Comparison of ENCODE assay signal across 15 mouse cellular contexts in the genomic region with DNA sequence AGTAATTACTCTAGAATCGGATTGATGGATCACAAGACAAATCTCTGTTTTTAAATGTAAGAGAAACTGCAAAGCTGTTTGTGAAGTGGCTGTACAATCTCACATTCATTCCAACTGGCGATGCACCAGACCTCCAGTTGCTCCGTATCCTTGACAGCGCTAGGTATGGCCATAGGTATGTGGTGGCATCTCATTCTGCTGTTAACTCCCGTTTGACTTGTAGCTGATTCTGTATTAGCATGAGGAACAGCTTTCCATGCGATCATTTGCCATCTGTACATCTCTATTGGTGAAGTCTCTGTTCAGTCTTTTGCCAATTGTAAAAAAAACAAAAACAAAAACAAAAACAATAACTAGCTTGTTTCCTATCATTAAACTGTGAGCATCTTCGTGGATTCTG.
"Had no signal": no experiment of that assay in that cellular context is flagged by ENCODE, and none has a peak within 500 bp of the region (broad histone marks: within the 10 kb centered on the region; RNA-seq: fewer than 3 reads in every experiment).

No protein-coding gene starts in this region.

- ATAC-seq: liver, postnatal 0 days had no signal

- H3K9ac ChIP-seq: limb, embryonic 12.5 days; liver, embryonic 13.5 days; liver, postnatal 0 days; lung, embryonic 15.5 days had no signal

- H3K27me3 ChIP-seq: limb, embryonic 12.5 days; lung, embryonic 15.5 days had no signal

- DNase-seq: kidney, adult 9 months; kidney, postnatal 4 days; liver; liver, embryonic 13.5 days; liver, postnatal 0 days; lung, postnatal 14 days; thymus, adult 18-20 months; thymus, postnatal 14 days had no signal

- H3K4me2 ChIP-seq: limb, embryonic 12.5 days; liver, embryonic 13.5 days; lung, embryonic 15.5 days; midbrain, embryonic 11.5 days had no signal

- H3K9me3 ChIP-seq: limb, embryonic 12.5 days; liver, embryonic 13.5 days; lung, embryonic 15.5 days; megakaryocyte, embryonic 14.5 days had no signal

- H3K27ac ChIP-seq: kidney, postnatal 0 days; limb, embryonic 12.5 days; liver, embryonic 13.5 days; lung, embryonic 15.5 days; macrophage; stomach, postnatal 0 days had no signal

- H3K4me1 ChIP-seq: liver, embryonic 13.5 days; megakaryocyte, embryonic 14.5 days had no signal

- H3K36me3 ChIP-seq: limb, embryonic 12.5 days; liver, embryonic 13.5 days; lung, embryonic 15.5 days had no signal

- H3K4me3 ChIP-seq: limb, embryonic 12.5 days; liver, embryonic 13.5 days; lung, embryonic 15.5 days; megakaryocyte, embryonic 14.5 days had no signal
